Mouse (Mus musculus) forebrain, embryonic 16.5 days (tissue): ENCODE measurements around the gene Pygo1. TPM values are rescaled to one million over a fixed set of nuclear protein-coding genes. Genes with fewer than 3 reads are reported as not detected.
A peak's percentile ranks its signal among the peaks of the same experiment; 100 is the strongest.

Source experiments
- ATAC-seq: fragments of 200-750 bp; cut with Nextera tagmentation; 2 replicates; pipeline ENCODE4 v1.8.0; 2017; ENCODE audit warnings: mild to moderate bottlenecking, moderate library complexity
- H3K27ac ChIP-seq: fragments of 300-500 bp; sonication (generic); 2 replicates; pipeline ENCODE4 v1.5.1; 2014; ENCODE audit warnings: low read length, control low read depth
- H3K27me3 ChIP-seq: fragments of 300-500 bp; sonication (generic); replicated peaks from 2 replicates; pipeline ENCODE4 v1.6.1; 2014; ENCODE audit warnings: low read length; ENCODE audit not compliant: control insufficient read depth, insufficient read depth
- H3K36me3 ChIP-seq: fragments of 300-500 bp; sonication (generic); 2 replicates; pipeline ENCODE4 v1.6.1; 2014; ENCODE audit not compliant: control insufficient read depth, insufficient read depth
- H3K4me1 ChIP-seq: fragments of 300-500 bp; sonication (generic); replicated peaks from 2 replicates; pipeline ENCODE4 v1.6.1; 2014; ENCODE audit warnings: low read length; ENCODE audit not compliant: control insufficient read depth, insufficient read depth
- H3K4me2 ChIP-seq: fragments of 300-500 bp; sonication (generic); 2 replicates; pipeline ENCODE4 v1.6.1; 2014; ENCODE audit warnings: mild to moderate bottlenecking, low read length, control low read depth
- H3K4me3 ChIP-seq: fragments of 300-500 bp; sonication (generic); replicated peaks from 2 replicates; pipeline ENCODE4 v1.5.1; 2014; ENCODE audit warnings: mild to moderate bottlenecking, low read length, control low read depth
- H3K9ac ChIP-seq: fragments of 300-500 bp; sonication (generic); replicated peaks from 2 replicates; pipeline ENCODE4 v1.6.1; 2014; ENCODE audit warnings: low read depth, low read length, control low read depth
- H3K9me3 ChIP-seq: fragments of 300-500 bp; sonication (generic); 2 replicates; pipeline ENCODE4 v1.6.1; 2016; ENCODE audit warnings: low read length; ENCODE audit not compliant: control insufficient read depth
- WGBS: fragments of 180-500 bp; shearing (Covaris S2); extraction: QIAGEN DNeasy Blood & Tissue Kit; methylation state at CpG from one replicate; pipeline ENCODE4 v1.1.7; 2014; 5-methylcytosine and 5-hydroxymethylcytosine counted together
- polyA plus RNA-seq: library from polyadenylated mRNA; unstranded; fragments of >200 nt; fragmentation: Nextera tagmentation; extraction: Ambion mirVana; gene quantifications from 2 replicates; pipeline ENCODE4 v1.2.1, GENCODE M21; 2015

The Pygo1 gene
- 14.3 and 15.1 TPM in 2 replicates for polyA plus RNA-seq

DNA sequence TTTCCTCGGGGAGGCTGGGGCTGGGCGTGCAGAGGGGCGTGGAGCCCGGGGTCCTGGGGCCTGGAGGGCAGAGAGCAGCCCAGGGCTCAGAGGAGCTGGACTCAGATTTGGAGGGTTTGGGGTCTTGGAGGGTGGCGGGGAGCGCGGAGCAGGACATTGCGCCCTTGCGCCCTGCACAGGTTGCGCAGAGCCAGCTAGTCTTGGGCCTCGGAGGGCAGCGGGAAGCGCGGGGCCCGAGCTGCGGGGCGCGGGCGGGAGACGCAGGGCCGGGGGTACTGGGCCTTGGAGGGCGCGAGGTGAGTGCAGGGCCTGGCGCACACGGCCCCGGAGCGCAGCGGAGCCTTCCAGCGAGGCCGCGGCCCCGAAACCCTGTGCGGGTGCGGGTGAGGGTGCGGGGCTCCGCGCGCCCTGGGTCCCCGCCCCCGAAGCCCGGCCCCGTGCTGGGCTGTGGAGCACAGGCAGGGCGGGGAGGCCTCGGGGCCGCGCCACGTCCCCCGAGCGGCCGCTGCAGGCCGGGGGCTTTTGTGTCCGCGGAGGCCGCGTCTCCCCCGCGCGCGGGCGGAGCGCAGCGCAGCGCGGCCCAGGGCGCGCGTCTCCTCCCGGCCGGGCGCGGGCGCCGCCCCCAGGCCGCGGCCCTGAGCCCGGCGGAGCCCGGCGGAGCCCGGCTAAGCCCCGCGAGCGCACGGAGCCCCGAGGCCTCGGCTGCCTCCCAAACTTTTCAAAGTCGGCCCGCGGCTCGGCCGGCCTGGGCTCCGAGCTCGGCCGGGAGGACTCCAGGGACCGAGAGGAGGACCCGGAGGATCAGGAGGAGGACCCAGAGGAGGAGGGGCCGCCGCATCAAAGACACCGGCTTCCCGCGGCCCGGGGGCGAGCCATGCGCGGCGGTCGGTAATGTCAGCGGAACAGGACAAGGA is at the start of gene Pygo1:
Gene Pygo1, plus strand, starts transcription at position 625 of the 914 bp plus-strand sequence.
- Histone ChIP-seq H3K36me3 (no peaks in the 10 kb centered on the region), H3K9ac (peak within 1 kb of the TSS; percentile 94), H3K27me3 (no peaks in the 10 kb centered on the region), H3K4me3 (peak within 1 kb of the TSS; percentile 79), H3K4me2 (peak within 1 kb of the TSS; percentile 94), H3K4me1 (peaks cover 25% of the 10 kb centered on the region), H3K9me3 (no peaks in the 10 kb centered on the region), H3K27ac (peak within 1 kb of the TSS; percentile 90)
- ATAC-seq: peak; percentile 84
- under 1% methylated on average over 104 of the region's 108 CpGs for WGBS

DNA sequence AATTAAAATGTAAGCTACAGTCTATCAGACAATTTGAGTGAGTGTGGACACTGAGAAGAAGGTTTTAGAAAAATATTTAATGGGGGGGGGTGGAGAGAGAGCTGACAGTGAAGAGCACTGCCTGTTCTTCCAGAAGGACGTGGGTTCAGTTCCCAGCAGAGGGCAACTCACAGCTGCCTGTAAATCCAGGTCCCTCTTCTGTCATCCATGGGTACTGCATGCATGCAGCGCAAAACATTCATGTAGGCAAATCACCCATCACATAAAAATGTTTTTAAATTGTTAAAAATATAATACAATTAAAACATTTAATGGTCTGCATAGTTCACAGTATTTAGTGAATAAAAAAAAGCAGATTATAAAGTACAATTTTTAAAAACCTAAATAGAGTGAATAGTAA is 49.6 kb upstream of the Pygo1 start:
- WGBS: 90% methylated on average over 2 of the region's 2 CpGs
- no peak overlapping the region for H3K4me3 ChIP-seq

DNA sequence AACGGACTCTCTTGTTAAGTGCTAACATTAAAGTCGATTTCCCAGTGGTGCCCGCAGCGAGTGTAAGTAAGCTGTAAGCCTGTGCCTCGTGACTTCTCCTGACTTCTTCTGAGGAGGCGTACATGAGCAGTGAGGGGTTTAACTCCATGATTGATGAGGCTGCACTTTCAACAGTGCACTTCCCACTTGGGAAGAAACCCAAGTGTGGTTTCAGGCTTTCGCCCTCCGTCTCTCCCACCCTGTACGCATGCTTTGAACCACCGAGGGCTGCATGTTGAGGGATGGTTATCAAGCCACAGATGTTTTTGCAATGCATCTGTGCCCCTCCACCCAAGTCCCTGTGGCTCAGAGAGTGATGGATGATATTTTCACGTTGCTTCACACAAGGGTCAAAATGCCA is 47.5 kb upstream of the Pygo1 start:
- Histone ChIP-seq H3K27ac (no peak overlapping the region), H3K4me2 (no peak overlapping the region), H3K36me3 (no peaks in the 10 kb centered on the region), H3K9ac (no peak overlapping the region), H3K4me3 (no peak overlapping the region), H3K9me3 (no peaks in the 10 kb centered on the region), H3K27me3 (peaks cover 2% of the 10 kb centered on the region; the same call in 1 of the 2 replicates), H3K4me1 (peaks cover 7% of the 10 kb centered on the region)
- 47% methylated on average over 11 of the region's 11 CpGs for WGBS
- no peak for ATAC-seq

More for the DNA sequence above, 49.6 kb upstream of the Pygo1 start:
- H3K27me3 ChIP-seq: peaks cover 2% of the 10 kb centered on the region; the same call in 1 of the 2 replicates
- no peak overlapping the region for H3K9ac ChIP-seq
- H3K36me3 ChIP-seq: no peaks in the 10 kb centered on the region
- H3K4me1 ChIP-seq: peaks cover 6% of the 10 kb centered on the region; the same call in 1 of the 2 replicates
- H3K27ac ChIP-seq: no peak overlapping the region
- no peaks in the 10 kb centered on the region for H3K9me3 ChIP-seq
- ATAC-seq: no peak
- no peak overlapping the region for H3K4me2 ChIP-seq

DNA sequence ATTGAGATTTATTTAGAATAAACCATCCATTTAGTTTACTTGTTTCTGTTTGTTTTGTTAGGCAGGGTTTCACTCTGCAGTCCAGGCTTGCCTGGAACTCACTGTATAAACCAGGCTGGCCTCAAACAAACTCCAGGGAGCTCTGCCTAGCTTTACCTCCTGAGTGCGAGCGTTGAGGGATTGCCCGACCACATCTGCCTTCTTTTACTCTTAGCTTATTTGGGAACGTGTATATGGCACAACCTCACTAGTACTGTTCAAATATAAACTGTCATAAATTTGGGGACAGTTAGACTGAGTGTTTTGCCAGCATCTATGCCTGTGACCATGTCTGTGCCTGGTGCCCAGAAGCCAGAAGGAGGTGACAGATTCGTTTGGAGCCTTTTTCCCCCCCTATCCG is 46.8 kb upstream of the Pygo1 start:
- no peaks in the 10 kb centered on the region for H3K36me3 ChIP-seq

DNA sequence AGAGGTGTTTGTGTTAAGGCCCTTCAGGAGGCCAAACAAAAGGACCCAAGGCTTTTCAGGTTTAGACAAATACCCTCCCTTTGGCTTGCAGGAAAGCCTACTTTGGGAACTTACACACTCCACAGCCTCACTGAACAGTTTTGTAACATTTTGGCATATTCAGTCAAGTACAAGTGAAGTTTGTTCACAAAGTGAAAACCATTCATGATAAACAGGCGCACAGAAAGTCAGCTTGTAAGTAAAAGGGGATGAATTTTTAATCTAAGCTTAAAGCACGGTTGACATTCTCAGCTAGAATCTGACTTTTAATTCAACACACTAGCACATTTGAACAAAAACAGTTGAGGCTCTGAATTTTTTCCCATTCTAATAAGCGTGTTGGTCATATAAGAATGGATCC is 45.8 kb upstream of the Pygo1 start:
- H3K4me2 ChIP-seq: no peak overlapping the region
- no peak overlapping the region for H3K27ac ChIP-seq
- peaks cover 7% of the 10 kb centered on the region for H3K4me1 ChIP-seq
- 21% methylated on average over 3 of the region's 3 CpGs for WGBS
- peaks cover 2% of the 10 kb centered on the region; the same call in 1 of the 2 replicates for H3K27me3 ChIP-seq
- no peaks in the 10 kb centered on the region for H3K36me3 ChIP-seq
- H3K4me3 ChIP-seq: no peak overlapping the region
- H3K9me3 ChIP-seq: no peaks in the 10 kb centered on the region
- H3K9ac ChIP-seq: no peak overlapping the region
- no peak for ATAC-seq

More for the DNA sequence above, 46.8 kb upstream of the Pygo1 start:
- no peak overlapping the region for H3K4me2 ChIP-seq
- H3K9ac ChIP-seq: no peak overlapping the region
- peaks cover 7% of the 10 kb centered on the region for H3K4me1 ChIP-seq
- H3K27me3 ChIP-seq: peaks cover 2% of the 10 kb centered on the region; the same call in 1 of the 2 replicates
- H3K4me3 ChIP-seq: no peak overlapping the region
- no peaks in the 10 kb centered on the region for H3K9me3 ChIP-seq
- WGBS: 47% methylated on average over 6 of the region's 6 CpGs
- no peak overlapping the region for H3K27ac ChIP-seq
- ATAC-seq: no peak

DNA sequence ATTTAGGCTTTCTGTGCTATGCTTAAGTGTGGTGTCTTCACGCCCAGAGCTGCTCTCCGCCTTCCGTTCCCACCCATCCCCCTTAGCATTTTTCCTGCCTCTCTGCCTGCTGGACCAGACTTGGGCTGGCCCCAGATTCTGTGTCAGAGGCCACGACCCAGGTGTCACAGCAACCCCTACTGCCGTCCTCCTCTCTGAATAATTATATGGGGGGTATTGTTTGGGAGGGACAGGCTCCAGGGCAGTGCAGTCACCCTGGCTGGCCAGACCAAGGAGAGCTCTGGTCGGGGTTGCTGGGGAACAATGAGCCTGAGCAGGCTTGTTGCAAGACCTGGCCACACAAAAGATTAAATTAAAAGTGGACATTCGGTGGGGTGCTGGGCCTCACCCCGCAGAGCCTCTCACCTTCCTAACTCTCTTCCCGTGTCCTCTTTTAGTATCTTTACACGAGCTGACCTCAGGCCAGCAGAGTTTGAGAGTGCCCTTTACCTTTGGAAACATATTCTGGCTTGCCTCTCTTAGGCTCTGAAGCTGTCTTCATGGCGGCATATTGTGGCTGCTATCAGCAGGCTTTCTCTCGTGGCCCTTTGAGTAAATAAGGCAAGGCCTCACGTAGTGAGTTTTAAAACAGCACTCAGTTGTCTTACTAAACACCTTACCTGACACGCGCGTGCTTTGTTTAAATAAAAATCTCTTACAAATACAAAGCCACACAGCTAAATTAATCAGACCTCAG is 45.1 kb upstream of the Pygo1 start:
- Histone ChIP-seq H3K9ac (no peak overlapping the region), H3K9me3 (no peaks in the 10 kb centered on the region), H3K27ac (no peak overlapping the region), H3K27me3 (peaks cover 2% of the 10 kb centered on the region; the same call in 1 of the 2 replicates), H3K4me3 (no peak overlapping the region), H3K4me1 (peaks cover 7% of the 10 kb centered on the region), H3K4me2 (no peak overlapping the region), H3K36me3 (no peaks in the 10 kb centered on the region)
- no peak for ATAC-seq
- 24% methylated on average over 16 of the region's 16 CpGs for whole genome bisulfite sequencing

DNA sequence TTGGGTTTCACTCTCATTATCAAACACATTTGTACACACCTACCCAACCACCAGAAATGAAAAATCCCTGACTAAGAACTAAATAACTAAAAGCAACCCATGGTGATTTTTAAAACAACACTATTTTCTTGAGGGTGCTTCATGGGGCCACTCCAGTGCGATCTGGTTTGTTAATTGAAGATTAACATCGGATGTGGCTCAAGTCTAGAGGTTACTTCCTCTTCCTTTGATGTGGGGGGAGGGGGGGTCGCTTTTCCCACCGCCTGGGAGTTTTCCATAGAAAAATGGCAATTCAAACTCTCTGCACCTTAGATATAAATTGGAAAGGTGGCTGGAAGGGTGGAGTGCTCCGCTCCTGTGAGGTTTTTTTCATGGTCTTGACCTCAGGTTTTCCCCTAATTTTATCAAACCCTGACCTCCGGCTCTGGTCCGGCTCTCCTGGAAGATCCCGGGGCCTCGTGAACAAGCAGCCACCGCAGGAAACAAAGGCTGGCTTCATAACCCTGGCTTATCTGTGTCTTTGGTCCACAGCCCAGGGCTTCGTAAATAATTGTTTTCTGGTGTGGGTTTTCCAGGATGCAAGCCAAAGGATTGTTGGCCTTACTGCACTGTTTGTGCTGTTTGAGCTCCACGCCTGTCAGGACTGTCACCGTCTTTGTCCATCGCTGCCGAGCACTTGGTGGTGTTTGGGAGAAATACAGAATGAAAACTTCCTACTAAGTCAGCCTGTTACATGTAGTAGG is 44.2 kb upstream of the Pygo1 start:
- ATAC-seq: no peak
- H3K9me3 ChIP-seq: no peaks in the 10 kb centered on the region
- H3K36me3 ChIP-seq: no peaks in the 10 kb centered on the region
- H3K9ac ChIP-seq: no peak overlapping the region; the same call in 1 of the 2 replicates
- peaks cover 2% of the 10 kb centered on the region; the same call in 1 of the 2 replicates for H3K27me3 ChIP-seq
- 20% methylated on average over 15 of the region's 15 CpGs for WGBS
- no peak overlapping the region; the same call in 1 of the 2 replicates for H3K27ac ChIP-seq
- H3K4me1 ChIP-seq: peaks cover 7% of the 10 kb centered on the region
- no peak overlapping the region for H3K4me2 ChIP-seq
- H3K4me3 ChIP-seq: no peak overlapping the region

DNA sequence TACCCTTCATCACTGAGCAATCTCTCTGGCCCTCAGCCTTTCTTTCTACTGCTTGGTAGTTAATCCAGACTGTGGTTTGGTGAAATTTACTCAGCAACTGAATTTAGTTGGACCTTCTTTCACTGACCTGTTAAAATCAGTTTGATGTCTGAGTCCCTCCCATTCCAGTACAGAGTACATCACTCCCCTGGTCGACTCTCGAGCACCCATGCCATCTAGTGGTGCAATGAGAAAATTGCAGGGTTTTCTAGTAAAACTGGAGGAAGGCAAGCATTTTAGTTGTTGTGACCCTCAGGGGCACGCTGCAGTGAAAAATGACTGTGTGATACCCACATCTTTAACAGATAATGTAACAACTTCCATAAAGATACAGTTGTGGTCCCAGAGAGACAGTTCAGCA is 41.5 kb upstream of the Pygo1 start:
- 14% methylated on average over 3 of the region's 3 CpGs for WGBS
- Histone ChIP-seq H3K9ac (no peak overlapping the region), H3K4me2 (no peak overlapping the region), H3K27me3 (no peaks in the 10 kb centered on the region), H3K9me3 (no peaks in the 10 kb centered on the region), H3K36me3 (no peaks in the 10 kb centered on the region), H3K4me3 (no peak overlapping the region), H3K4me1 (peaks cover 7% of the 10 kb centered on the region), H3K27ac (no peak overlapping the region)
- peak; percentile 78 for ATAC-seq
